Mouse (Mus musculus) neural tube, embryonic 15.5 days (tissue): ENCODE measurements around the gene Masp2. TPM values are rescaled to one million over a fixed set of nuclear protein-coding genes. Genes with fewer than 3 reads are reported as not detected.

Source experiments
- ATAC-seq: fragments of 200-750 bp; cut with Nextera tagmentation; 2 replicates; pipeline ENCODE4 v1.8.0; 2017; ENCODE audit warnings: mild to moderate bottlenecking, moderate TSS enrichment, moderate library complexity; ENCODE audit not compliant: low FRiP score
- H3K27ac ChIP-seq: fragments of 300-500 bp; sonication (generic); replicated peaks from 2 replicates; pipeline ENCODE4 v1.5.1; 2015; ENCODE audit warnings: mild to moderate bottlenecking, inconsistent platforms
- H3K27me3 ChIP-seq: fragments of 300-500 bp; sonication (generic); replicated peaks from 2 replicates; pipeline ENCODE4 v1.6.1; 2015; ENCODE audit warnings: inconsistent platforms
- H3K36me3 ChIP-seq: fragments of 300-500 bp; sonication (generic); 2 replicates; pipeline ENCODE4 v1.6.1; 2015; ENCODE audit warnings: inconsistent platforms
- H3K4me1 ChIP-seq: fragments of 300-500 bp; sonication (generic); 2 replicates; pipeline ENCODE4 v1.6.1; 2015; ENCODE audit warnings: inconsistent platforms
- H3K4me2 ChIP-seq: fragments of 300-500 bp; sonication (generic); 2 replicates; pipeline ENCODE4 v1.6.1; 2015; ENCODE audit warnings: inconsistent platforms, mild to moderate bottlenecking, moderate library complexity
- H3K4me3 ChIP-seq: fragments of 300-500 bp; sonication (generic); replicated peaks from 2 replicates; pipeline ENCODE4 v1.5.1; 2015; ENCODE audit warnings: mild to moderate bottlenecking, inconsistent platforms
- H3K9ac ChIP-seq: fragments of 300-500 bp; sonication (generic); replicated peaks from 2 replicates; pipeline ENCODE4 v1.6.1; 2015; ENCODE audit warnings: mild to moderate bottlenecking, inconsistent platforms
- H3K9me3 ChIP-seq: fragments of 300-500 bp; sonication (generic); replicated peaks from 2 replicates; pipeline ENCODE4 v1.6.1; 2016; ENCODE audit warnings: inconsistent platforms
- WGBS: fragments of 180-500 bp; shearing (Covaris S2); methylation state at CpG from one replicate; pipeline ENCODE4 v1.1.7; 2015; ENCODE audit warnings: mixed read lengths; 5-methylcytosine and 5-hydroxymethylcytosine counted together
- polyA plus RNA-seq: library from polyadenylated mRNA; unstranded; fragments of >200 nt; fragmentation: Nextera tagmentation; extraction: Ambion mirVana; gene quantifications from 2 replicates; pipeline ENCODE4 v1.2.1, GENCODE M21; 2015

Masp2 gene
- polyA plus RNA-seq, result 1.3 and 1.6 TPM in 2 replicates

- no peak within 1 kb of the TSS for H3K9ac ChIP-seq
- WGBS, result 94% methylated on average over 14 of the region's 14 CpGs
- no peak within 1 kb of the TSS for H3K4me3 ChIP-seq
- peaks cover 11% of the 10 kb centered on the region; the same call in 1 of the 2 replicates for H3K36me3 ChIP-seq
- H3K27ac ChIP-seq, result no peak within 1 kb of the TSS
- no peak within 1 kb of the TSS for H3K4me2 ChIP-seq
- no peaks in the 10 kb centered on the region for H3K9me3 ChIP-seq
- H3K4me1 ChIP-seq, result no peaks in the 10 kb centered on the region
- no peaks in the 10 kb centered on the region for H3K27me3 ChIP-seq
- ATAC-seq, result no peak
These were observed at the start of gene Masp2 for GRCm38 (mm10) chr4:148602357-148603120. Masp2 (plus strand) TSS chr4:148602554.

- Histone ChIP-seq H3K4me1 (peaks cover 11% of the 10 kb centered on the region), H3K4me3 (peak overlapping the region; percentile 91), H3K36me3 (peaks cover 68% of the 10 kb centered on the region), H3K4me2 (peak overlapping the region; percentile 68), H3K9me3 (no peaks in the 10 kb centered on the region), H3K27me3 (no peaks in the 10 kb centered on the region), H3K9ac (peak overlapping the region; percentile 91), H3K27ac (peak overlapping the region; percentile 96)
- peak; percentile 39; the same call in 1 of the 2 replicates for ATAC-seq
- 36% methylated on average over 6 of the region's 6 CpGs for WGBS
These were observed 44.6 kb upstream of the Masp2 start for GRCm38 (mm10) chr4:148557766-148558165.

DNA sequence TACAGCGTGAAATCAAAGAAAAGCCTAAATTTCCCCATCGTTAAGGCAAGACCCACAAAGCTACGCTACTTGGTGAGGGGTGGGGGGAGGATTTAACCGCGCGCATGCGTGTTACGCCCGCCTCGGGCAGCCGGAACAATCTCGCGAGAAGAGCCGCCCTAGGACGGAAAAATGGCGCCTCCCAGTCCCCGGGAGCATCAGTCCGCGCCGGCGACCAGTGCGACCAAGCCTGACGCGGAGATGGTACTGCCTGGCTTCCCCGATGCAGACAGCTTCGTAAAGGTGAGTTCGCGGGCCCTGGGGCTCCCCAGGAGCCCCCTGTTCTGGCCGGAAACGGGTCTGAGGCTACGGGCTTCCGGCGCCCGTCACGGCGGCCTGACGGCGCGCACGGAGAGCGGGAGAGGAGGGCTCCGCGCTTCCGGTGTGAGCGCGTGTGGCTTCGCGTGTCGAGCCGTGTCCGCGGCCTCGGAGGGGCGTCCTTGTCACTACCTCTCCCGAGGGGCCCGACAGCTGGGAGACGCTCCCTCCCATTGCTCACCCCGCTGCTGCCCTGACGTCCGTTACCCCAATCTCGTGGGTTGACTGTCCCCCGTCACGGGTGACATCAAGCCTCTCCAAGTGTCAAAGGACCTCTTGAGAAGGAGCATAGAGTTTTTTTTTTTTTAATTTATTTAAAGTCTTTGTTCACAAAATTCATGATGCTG, 43.9 kb upstream of the Masp2 start, which contains the start of gene Exosc10:
Gene Exosc10 (plus strand): TSS at position 133 of the 704 bp plus-strand sequence.
- Histone ChIP-seq H3K9ac (peak within 1 kb of the TSS; percentile 91), H3K4me1 (peaks cover 11% of the 10 kb centered on the region), H3K9me3 (no peaks in the 10 kb centered on the region), H3K27me3 (no peaks in the 10 kb centered on the region), H3K27ac (peak within 1 kb of the TSS; percentile 96), H3K4me3 (peak within 1 kb of the TSS; percentile 91), H3K36me3 (peaks cover 68% of the 10 kb centered on the region), H3K4me2 (peak within 1 kb of the TSS; percentile 68)
- under 1% methylated on average over 62 of the region's 63 CpGs for WGBS
- peak; percentile 97 for ATAC-seq

- no peak overlapping the region for H3K4me2 ChIP-seq
- 95% methylated on average over 17 of the region's 17 CpGs for WGBS
- ATAC-seq, result no peak
- peaks cover 10% of the 10 kb centered on the region for H3K4me1 ChIP-seq
- no peaks in the 10 kb centered on the region for H3K9me3 ChIP-seq
- H3K4me3 ChIP-seq, result no peak overlapping the region
- no peak overlapping the region for H3K27ac ChIP-seq
- H3K36me3 ChIP-seq, result peaks cover 77% of the 10 kb centered on the region
- H3K9ac ChIP-seq, result no peak overlapping the region
- H3K27me3 ChIP-seq, result no peaks in the 10 kb centered on the region
These were observed 39.7 kb upstream of the Masp2 start for GRCm38 (mm10) chr4:148562676-148563075.

GRCm38 (mm10) chr4:148563595-148563994, 38.8 kb upstream of the Masp2 start:
- Histone ChIP-seq H3K9me3 (no peaks in the 10 kb centered on the region), H3K4me1 (peaks cover 7% of the 10 kb centered on the region), H3K36me3 (peaks cover 87% of the 10 kb centered on the region), H3K27me3 (no peaks in the 10 kb centered on the region), H3K27ac (no peak overlapping the region), H3K4me3 (no peak overlapping the region), H3K4me2 (no peak overlapping the region), H3K9ac (no peak overlapping the region)
- ATAC-seq, result no peak
- 95% methylated on average over 12 of the region's 12 CpGs for WGBS

DNA sequence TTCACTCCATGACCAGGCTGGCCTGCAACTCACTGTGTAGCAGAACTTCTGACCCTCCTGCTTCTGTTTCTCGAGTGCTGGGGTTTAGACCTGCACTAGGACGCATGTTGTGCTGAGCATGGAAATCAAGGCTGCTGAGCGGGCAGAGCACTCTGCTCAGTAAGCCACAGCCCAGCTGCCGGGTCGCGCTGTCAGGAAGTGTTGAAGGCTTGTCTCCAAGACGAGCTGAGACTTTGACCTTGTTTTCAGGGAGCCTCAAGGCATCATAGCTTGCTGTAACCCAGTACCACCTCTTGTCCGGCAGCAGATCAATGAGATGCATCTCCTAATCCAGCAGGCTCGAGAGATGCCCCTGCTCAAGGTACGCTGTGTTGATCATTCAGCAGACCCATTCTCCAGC, 32.2 kb upstream of the Masp2 start:
- Histone ChIP-seq H3K27ac (no peak overlapping the region), H3K4me2 (no peak overlapping the region), H3K4me3 (no peak overlapping the region), H3K27me3 (no peaks in the 10 kb centered on the region), H3K36me3 (peaks cover 97% of the 10 kb centered on the region), H3K9me3 (no peaks in the 10 kb centered on the region), H3K4me1 (no peaks in the 10 kb centered on the region), H3K9ac (no peak overlapping the region)
- 90% methylated on average over 10 of the region's 10 CpGs for WGBS
- ATAC-seq, result no peak

DNA sequence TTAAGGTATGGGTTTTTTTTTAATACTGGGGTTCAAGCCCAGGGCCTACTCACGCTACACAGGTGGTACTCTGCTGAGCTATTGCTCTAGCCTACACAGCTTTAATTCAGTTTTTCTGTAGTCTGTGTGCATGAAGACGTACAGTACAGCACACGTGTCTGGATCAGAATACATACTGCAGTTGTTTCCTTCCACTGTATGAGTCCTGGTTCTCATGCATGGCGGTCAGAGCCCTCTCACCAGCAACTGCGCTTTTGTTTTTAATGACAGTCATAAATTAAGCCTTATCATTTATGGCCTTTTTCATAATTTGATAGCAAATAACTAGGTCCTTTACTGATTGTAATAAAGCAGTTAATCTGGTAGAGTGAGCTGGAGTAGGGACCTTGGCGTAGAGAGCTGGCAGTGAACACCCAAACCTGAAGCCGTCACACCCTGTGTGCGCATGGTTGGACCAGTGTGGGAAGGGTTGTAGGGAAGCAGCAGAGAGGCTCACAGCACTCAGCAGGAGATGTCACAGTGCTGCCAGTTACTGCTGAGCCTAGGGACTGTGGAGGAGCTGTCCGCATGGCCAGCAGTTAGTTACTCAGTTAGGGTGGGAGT, 31.6 kb upstream of the Masp2 start:
- WGBS, result 91% methylated on average over 9 of the region's 9 CpGs
- ATAC-seq, result no peak
- no peaks in the 10 kb centered on the region for H3K9me3 ChIP-seq

DNA sequence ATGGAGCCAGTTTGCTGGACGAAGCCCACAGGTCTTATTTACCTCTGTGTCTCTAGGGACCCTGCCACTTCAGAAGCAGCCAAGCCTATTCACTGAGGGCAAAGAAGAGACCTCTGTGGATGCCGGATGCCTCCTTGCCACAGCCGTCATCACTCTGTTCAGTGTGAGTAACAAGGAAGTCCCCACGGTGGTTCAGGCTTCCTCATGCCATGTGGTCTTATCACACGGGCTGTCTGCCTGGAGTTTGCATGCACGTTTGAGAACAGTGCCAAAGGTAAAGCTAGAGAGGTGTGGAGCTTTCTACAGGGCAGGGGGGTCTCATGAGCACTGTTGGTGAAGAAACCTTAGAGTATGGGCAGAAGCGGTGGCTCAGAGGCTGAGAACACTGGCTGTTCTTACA, 29.1 kb upstream of the Masp2 start:
- Histone ChIP-seq H3K4me3 (no peak overlapping the region), H3K36me3 (peaks cover 96% of the 10 kb centered on the region), H3K27me3 (no peaks in the 10 kb centered on the region), H3K27ac (no peak overlapping the region), H3K9me3 (no peaks in the 10 kb centered on the region), H3K4me1 (no peaks in the 10 kb centered on the region), H3K4me2 (no peak overlapping the region), H3K9ac (no peak overlapping the region)
- ATAC-seq, result no peak
- 92% methylated on average over 7 of the region's 7 CpGs for WGBS

More for the DNA sequence above, 31.6 kb upstream of the Masp2 start:
- peaks cover 97% of the 10 kb centered on the region for H3K36me3 ChIP-seq
- no peak overlapping the region for H3K4me2 ChIP-seq
- H3K4me3 ChIP-seq, result no peak overlapping the region
- H3K27me3 ChIP-seq, result no peaks in the 10 kb centered on the region
- H3K27ac ChIP-seq, result no peak overlapping the region
- H3K4me1 ChIP-seq, result no peaks in the 10 kb centered on the region
- no peak overlapping the region for H3K9ac ChIP-seq

GRCm38 (mm10) chr4:148580765-148581164, 21.6 kb upstream of the Masp2 start:
- H3K4me1 ChIP-seq, result no peaks in the 10 kb centered on the region
- no peak overlapping the region for H3K4me2 ChIP-seq
- 86% methylated on average over 9 of the region's 9 CpGs for WGBS
- H3K9ac ChIP-seq, result no peak overlapping the region
- no peak overlapping the region for H3K4me3 ChIP-seq
- H3K9me3 ChIP-seq, result no peaks in the 10 kb centered on the region
- peaks cover 74% of the 10 kb centered on the region for H3K36me3 ChIP-seq
- no peak for ATAC-seq
- H3K27ac ChIP-seq, result no peak overlapping the region
- no peaks in the 10 kb centered on the region for H3K27me3 ChIP-seq

DNA sequence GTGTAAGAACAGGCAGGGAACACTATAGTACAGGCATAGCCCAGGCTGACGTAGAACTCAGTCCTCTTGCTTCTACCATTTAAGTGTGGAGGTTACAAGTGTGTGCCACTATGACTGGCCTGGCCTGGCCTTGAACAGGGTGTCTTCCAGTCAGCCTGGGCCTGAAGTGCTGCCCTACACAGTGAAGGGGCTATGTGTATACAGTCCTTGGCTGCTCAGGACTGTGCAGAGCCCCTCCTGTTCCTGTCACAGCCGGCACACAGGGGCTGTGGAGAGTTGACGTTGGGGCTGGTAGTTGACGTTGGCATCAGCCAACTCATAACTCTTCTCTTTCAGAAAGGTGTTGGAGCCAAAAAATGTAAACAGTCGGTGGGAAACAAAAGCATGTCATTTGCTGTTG, 20.9 kb upstream of the Masp2 start:
- no peak overlapping the region for H3K9ac ChIP-seq
- no peaks in the 10 kb centered on the region for H3K27me3 ChIP-seq
- no peak overlapping the region for H3K4me3 ChIP-seq
- H3K9me3 ChIP-seq, result no peaks in the 10 kb centered on the region
- H3K4me1 ChIP-seq, result no peaks in the 10 kb centered on the region
- H3K27ac ChIP-seq, result no peak overlapping the region
- H3K4me2 ChIP-seq, result no peak overlapping the region
- H3K36me3 ChIP-seq, result peaks cover 67% of the 10 kb centered on the region
- no peak for ATAC-seq
- WGBS, result 93% methylated on average over 5 of the region's 5 CpGs

DNA sequence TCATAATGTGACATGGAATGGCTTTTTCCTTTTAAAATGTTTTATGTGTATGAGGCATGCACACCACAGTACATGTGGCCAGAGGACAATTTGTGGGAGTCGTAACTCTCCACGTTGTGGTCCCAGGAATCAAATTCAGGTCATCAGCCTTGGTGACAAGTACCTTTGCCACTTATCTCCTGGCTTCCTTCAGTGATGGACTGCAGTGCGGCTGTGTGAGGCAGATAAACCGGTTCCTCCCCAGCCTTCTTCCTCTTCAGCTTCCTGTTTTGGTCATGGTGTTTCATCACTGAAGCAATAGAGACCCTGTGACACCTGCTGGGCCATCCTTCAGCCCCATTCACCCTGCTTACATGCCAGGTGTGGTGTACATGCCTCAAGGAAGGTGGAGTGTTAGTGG, 19.1 kb upstream of the Masp2 start:
- no peaks in the 10 kb centered on the region for H3K27me3 ChIP-seq
- WGBS, result 91% methylated on average over 4 of the region's 4 CpGs
- H3K9me3 ChIP-seq, result no peaks in the 10 kb centered on the region
- no peaks in the 10 kb centered on the region for H3K4me1 ChIP-seq
- H3K9ac ChIP-seq, result no peak overlapping the region
- H3K4me3 ChIP-seq, result no peak overlapping the region
- ATAC-seq, result no peak
- no peak overlapping the region for H3K27ac ChIP-seq
- peaks cover 51% of the 10 kb centered on the region for H3K36me3 ChIP-seq
- H3K4me2 ChIP-seq, result no peak overlapping the region
